Mouse (Mus musculus) intestine, embryonic 14.5 days (tissue): ENCODE data around the gene Fanci. TPM values are rescaled to one million over a fixed set of nuclear protein-coding genes. Genes with fewer than 3 reads are reported as not detected.

Source experiments
- ATAC-seq: fragments of 200-750 bp; cut with Nextera tagmentation; replicated peaks from 2 replicates; pipeline ENCODE4 v1.8.0; 2017; ENCODE audit warnings: low read depth, moderate number of reproducible peaks, moderate TSS enrichment, moderate library complexity; ENCODE audit not compliant: low FRiP score, low TSS enrichment
- DNase-seq: peaks from one replicate; pipeline ENCODE4 v3.0.0-alpha.2; 2018; ENCODE audit warnings: low spot score
- H3K27ac ChIP-seq: fragments of 300-500 bp; sonication (generic); 2 replicates; pipeline ENCODE4 v1.5.1; 2014; ENCODE audit warnings: low read depth, mild to moderate bottlenecking, control low read depth
- H3K27me3 ChIP-seq: fragments of 300-500 bp; sonication (generic); replicated peaks from 2 replicates; pipeline ENCODE4 v1.6.1; 2014; ENCODE audit warnings: low read length, control low read depth; ENCODE audit not compliant: control insufficient read depth, insufficient read depth
- H3K36me3 ChIP-seq: fragments of 300-500 bp; sonication (generic); 2 replicates; pipeline ENCODE4 v1.6.1; 2014; ENCODE audit warnings: low read length, control low read depth; ENCODE audit not compliant: control insufficient read depth, insufficient read depth
- H3K4me1 ChIP-seq: fragments of 300-500 bp; sonication (generic); replicated peaks from 2 replicates; pipeline ENCODE4 v1.6.1; 2014; ENCODE audit warnings: low read length, control low read depth, mixed read lengths; ENCODE audit not compliant: control insufficient read depth, insufficient read depth
- H3K4me2 ChIP-seq: fragments of 300-500 bp; sonication (generic); 2 replicates; pipeline ENCODE4 v1.6.1; 2014; ENCODE audit warnings: low read length
- H3K4me3 ChIP-seq: fragments of 300-500 bp; sonication (generic); 2 replicates; pipeline ENCODE4 v1.5.1; 2014; ENCODE audit warnings: low read depth, low read length, control low read depth, mixed read lengths
- H3K9ac ChIP-seq: fragments of 300-500 bp; sonication (generic); 2 replicates; pipeline ENCODE4 v1.6.1; 2014; ENCODE audit warnings: mild to moderate bottlenecking, low read length
- H3K9me3 ChIP-seq: fragments of 300-500 bp; sonication (generic); 2 replicates; pipeline ENCODE4 v1.6.1; 2016; ENCODE audit warnings: low read length, control low read depth; ENCODE audit not compliant: control insufficient read depth
- WGBS: fragments of 180-500 bp; shearing (Covaris S2); extraction: QIAGEN DNeasy Blood & Tissue Kit; methylation state at CpG from one replicate; pipeline ENCODE4 v1.1.7; 2014; 5-methylcytosine and 5-hydroxymethylcytosine counted together
- polyA plus RNA-seq: library from polyadenylated mRNA; unstranded; fragments of >200 nt; fragmentation: Nextera tagmentation; extraction: Ambion mirVana; gene quantifications from 2 replicates; pipeline ENCODE4 v1.2.1, GENCODE M21; 2014

Fanci gene
- polyA plus RNA-seq, 1 experiment from 2014 or later, result 11.7 TPM

DNA sequence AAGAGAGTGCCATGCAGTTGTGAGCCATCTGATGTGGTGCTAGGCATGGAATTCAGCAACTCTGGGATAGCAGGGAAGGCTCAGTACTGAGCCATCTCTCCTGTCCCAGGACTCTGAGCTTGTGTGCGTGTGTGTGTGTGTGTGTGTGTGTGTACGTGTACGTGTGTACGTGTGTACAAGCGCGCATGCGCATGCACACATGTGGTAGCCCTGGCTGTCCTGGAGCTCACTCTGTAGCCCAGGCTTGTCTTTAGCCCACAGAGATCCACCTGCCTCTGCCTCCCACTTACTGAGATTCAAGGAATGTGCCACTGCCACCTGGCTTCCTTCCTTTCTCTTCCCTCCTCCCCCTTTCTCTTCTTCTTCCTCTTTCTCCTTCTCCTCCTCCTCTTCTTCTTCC is 2.2 kb downstream of the Fanci start:
- DNase-seq, result no peak
- ATAC-seq, result no peak
- Histone ChIP-seq H3K27ac (no peak overlapping the region), H3K27me3 (no peaks in the 10 kb centered on the region), H3K36me3 (no peaks in the 10 kb centered on the region), H3K4me2 (no peak overlapping the region), H3K4me3 (no peak overlapping the region), H3K9me3 (no peaks in the 10 kb centered on the region), H3K9ac (no peak overlapping the region), H3K4me1 (0 out of 2 replicates have a peak, but pooled peaks cover 5% of the 10 kb centered on the region)
- 97% methylated on average over 7 of the region's 7 CpGs for WGBS

DNA sequence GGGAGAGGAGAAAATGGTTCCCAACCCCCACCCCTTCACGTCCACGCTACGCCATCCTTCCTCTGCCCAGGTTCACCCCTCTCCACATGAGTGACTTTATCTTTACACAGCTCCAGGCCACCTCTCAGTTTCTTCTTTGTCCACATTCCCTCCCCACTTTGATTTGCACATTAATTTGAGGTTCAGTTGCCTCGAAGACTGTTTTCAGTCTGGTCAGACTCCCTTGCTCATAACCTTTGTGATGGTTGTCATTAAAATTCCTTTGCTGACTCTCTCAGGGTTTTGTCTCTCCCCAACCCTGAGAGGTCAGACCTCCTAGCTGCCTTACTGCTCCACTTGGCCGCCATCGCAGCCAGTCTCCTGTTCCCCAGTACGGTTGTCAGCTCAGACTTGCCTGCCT is 2.9 kb downstream of the Fanci start:
- ATAC-seq (no peak), DNase-seq (no peak)
- 0 out of 2 replicates have a peak, but pooled peaks cover 5% of the 10 kb centered on the region for H3K4me1 ChIP-seq
- WGBS, result 77% methylated on average over 7 of the region's 7 CpGs
- no peaks in the 10 kb centered on the region for H3K9me3 ChIP-seq
- no peak overlapping the region for H3K27ac ChIP-seq
- H3K4me2 ChIP-seq, result no peak overlapping the region
- no peak overlapping the region for H3K4me3 ChIP-seq
- no peaks in the 10 kb centered on the region for H3K27me3 ChIP-seq
- H3K9ac ChIP-seq, result no peak overlapping the region
- no peaks in the 10 kb centered on the region for H3K36me3 ChIP-seq

DNA sequence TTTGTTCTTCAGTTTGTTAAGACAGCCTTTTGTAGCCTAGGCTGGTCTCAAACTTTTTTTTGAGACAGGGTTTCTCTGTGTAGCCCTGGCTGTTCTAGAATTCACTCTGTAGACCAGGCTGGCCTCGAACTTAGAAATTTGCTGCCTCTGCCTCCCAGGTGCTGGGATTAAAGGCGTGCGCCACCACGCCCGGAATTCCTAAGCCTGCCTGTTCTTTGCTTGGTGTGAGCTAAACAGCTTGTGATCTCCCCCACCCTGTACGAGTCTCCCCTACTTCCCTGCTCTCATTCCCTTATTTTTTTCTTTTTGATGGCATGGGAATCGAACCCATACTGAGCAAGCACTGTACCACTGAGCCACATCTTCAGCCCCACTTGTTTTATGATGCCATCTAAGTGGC is 3.5 kb downstream of the Fanci start:
- no peak overlapping the region for H3K27ac ChIP-seq
- 0 out of 2 replicates have a peak, but pooled peaks cover 5% of the 10 kb centered on the region for H3K4me1 ChIP-seq
- DNase-seq, result no peak
- no peak overlapping the region for H3K4me2 ChIP-seq
- WGBS, result 86% methylated on average over 7 of the region's 7 CpGs
- no peaks in the 10 kb centered on the region for H3K27me3 ChIP-seq
- H3K9ac ChIP-seq, result no peak overlapping the region
- no peak overlapping the region for H3K4me3 ChIP-seq
- H3K9me3 ChIP-seq, result no peaks in the 10 kb centered on the region
- ATAC-seq, result no peak
- H3K36me3 ChIP-seq, result no peaks in the 10 kb centered on the region

GRCm38 (mm10) chr7:79397446-79397963 is 5.8 kb downstream of the Fanci start:
- ATAC-seq (no peak), DNase-seq (no peak)
- 45% methylated on average over 10 of the region's 10 CpGs for WGBS
- 0 out of 2 replicates have a peak, but pooled peaks cover 5% of the 10 kb centered on the region for H3K4me1 ChIP-seq
- H3K27me3 ChIP-seq, result no peaks in the 10 kb centered on the region
- H3K36me3 ChIP-seq, result no peaks in the 10 kb centered on the region
- H3K4me3 ChIP-seq, result no peak overlapping the region
- H3K27ac ChIP-seq, result no peak overlapping the region
- no peak overlapping the region for H3K4me2 ChIP-seq
- no peaks in the 10 kb centered on the region for H3K9me3 ChIP-seq
- no peak overlapping the region for H3K9ac ChIP-seq

GRCm38 (mm10) chr7:79398426-79398825 is 6.7 kb downstream of the Fanci start:
- no peak overlapping the region for H3K27ac ChIP-seq
- 73% methylated on average over 8 of the region's 8 CpGs for WGBS
- H3K9me3 ChIP-seq, result no peaks in the 10 kb centered on the region
- DNase-seq (no peak), ATAC-seq (no peak)
- H3K9ac ChIP-seq, result no peak overlapping the region
- no peak overlapping the region for H3K4me3 ChIP-seq
- H3K4me1 ChIP-seq, result no peaks in the 10 kb centered on the region
- no peaks in the 10 kb centered on the region for H3K36me3 ChIP-seq
- no peaks in the 10 kb centered on the region for H3K27me3 ChIP-seq
- H3K4me2 ChIP-seq, result no peak overlapping the region

DNA sequence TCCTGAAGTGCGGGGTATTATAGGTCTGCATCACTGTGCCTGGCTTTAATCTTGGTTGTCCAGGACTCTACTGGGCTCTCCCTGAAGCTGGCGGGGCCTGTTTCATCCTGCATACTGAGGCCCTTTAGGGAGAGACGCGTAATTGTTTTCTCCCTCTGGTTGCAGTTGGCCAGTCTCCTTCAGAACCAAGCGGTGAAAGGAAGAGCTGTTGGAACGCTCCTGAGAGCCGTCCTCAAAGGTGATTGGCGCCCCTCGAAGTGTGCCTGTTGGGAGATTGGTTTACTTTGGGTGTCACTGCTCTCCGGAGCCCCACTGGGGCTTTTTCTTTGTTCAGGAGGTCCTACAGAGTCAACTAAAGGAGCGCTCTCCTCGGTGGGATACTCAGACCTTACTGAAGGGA is 7.2 kb downstream of the Fanci start:
- no peak overlapping the region for H3K4me2 ChIP-seq
- no peak overlapping the region for H3K4me3 ChIP-seq
- 80% methylated on average over 12 of the region's 12 CpGs for WGBS
- no peaks in the 10 kb centered on the region for H3K27me3 ChIP-seq
- no peaks in the 10 kb centered on the region for H3K4me1 ChIP-seq
- no peak overlapping the region for H3K9ac ChIP-seq
- no peaks in the 10 kb centered on the region for H3K9me3 ChIP-seq
- DNase-seq, result no peak
- no peak for ATAC-seq
- no peak overlapping the region for H3K27ac ChIP-seq
- no peaks in the 10 kb centered on the region for H3K36me3 ChIP-seq

- 91% methylated on average over 3 of the region's 3 CpGs for WGBS
- no peaks in the 10 kb centered on the region for H3K4me1 ChIP-seq
- no peaks in the 10 kb centered on the region for H3K27me3 ChIP-seq
- DNase-seq, result no peak
- H3K4me2 ChIP-seq, result no peak overlapping the region
- H3K9ac ChIP-seq, result no peak overlapping the region
- H3K9me3 ChIP-seq, result no peaks in the 10 kb centered on the region
- no peak overlapping the region for H3K27ac ChIP-seq
- H3K4me3 ChIP-seq, result no peak overlapping the region
- H3K36me3 ChIP-seq, result no peaks in the 10 kb centered on the region
- ATAC-seq, result no peak
Observed at GRCm38 (mm10) chr7:79400296-79400695, 8.6 kb downstream of the Fanci start.

- 71% methylated on average over 18 of the region's 18 CpGs for WGBS
- DNase-seq, result no peak
Observed at GRCm38 (mm10) chr7:79414449-79415375, 23.0 kb downstream of the Fanci start.

More at GRCm38 (mm10) chr7:79414449-79415375, 23.0 kb downstream of the Fanci start:
- Histone ChIP-seq H3K4me2 (no peak overlapping the region), H3K27ac (no peak overlapping the region), H3K4me3 (no peak overlapping the region), H3K4me1 (no peaks in the 10 kb centered on the region), H3K9ac (no peak overlapping the region), H3K36me3 (peaks cover 11% of the 10 kb centered on the region; the same call in 1 of the 2 replicates), H3K27me3 (no peaks in the 10 kb centered on the region), H3K9me3 (no peaks in the 10 kb centered on the region)
- no peak for ATAC-seq
